Mouse (Mus musculus) erythroblast, adult 5-6 weeks (primary cell): ENCODE data around the gene Psen1. TPM values are rescaled to one million over a fixed set of nuclear protein-coding genes. Genes with fewer than 3 reads are reported as not detected.

ENCODE experiments used
- ATAC-seq: replicated peaks from 2 replicates; pipeline ENCODE4 v1.8.0; 2016; ENCODE audit warnings: moderate number of reproducible peaks, mild to moderate bottlenecking, moderate TSS enrichment, inconsistent platforms; ENCODE audit not compliant: poor library complexity, low FRiP score, severe bottlenecking
- total RNA-seq, 2 experiments: library from RNA; stranded (forward) in 1 of 2; stranded (reverse) in 1 of 2; fragments of 150-400 nt in 1 of 2; fragments of 200-764, 138-1000 nt in 1 of 2; gene quantifications; 2 replicates each; pipeline versions ENCODE4 v1.2.3 to v1.2.4; 2015 to 2017; ENCODE audit warnings: low replicate concordance in 2 of 2

The Psen1 gene
- total RNA-seq, 2 experiments from 2014 or later, result 22.0 to 26.7 TPM

DNA sequence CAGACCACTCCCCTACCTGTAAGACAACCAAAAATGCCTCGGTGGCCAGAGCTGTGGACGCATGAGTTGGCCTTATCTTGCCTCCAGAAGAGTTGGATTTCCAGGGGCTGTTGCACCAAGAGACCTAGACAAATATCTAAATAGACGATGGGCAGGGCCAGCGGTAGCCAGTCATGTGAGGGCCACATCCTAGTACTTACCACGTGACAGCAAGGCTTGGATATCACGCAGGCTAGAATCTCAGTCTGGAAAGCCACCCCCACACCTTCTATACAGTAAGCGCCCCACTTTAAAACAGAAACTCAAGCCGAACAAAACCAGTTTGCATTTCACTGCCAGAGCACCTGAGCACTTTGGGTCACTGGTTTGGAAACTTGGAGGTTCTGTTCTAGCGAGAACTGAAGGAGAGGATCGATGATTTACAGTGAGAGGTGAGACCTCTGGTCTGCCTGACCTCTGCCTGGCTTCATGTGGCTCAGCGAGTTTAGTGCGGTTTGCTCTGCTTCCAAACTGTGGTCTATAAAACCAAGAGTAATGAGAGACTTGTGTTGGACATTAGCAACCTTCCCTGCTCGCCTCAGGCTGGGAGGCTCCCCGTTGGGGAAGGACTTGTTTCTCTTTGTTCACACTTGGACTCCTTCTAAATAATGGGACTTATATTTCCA is 80.4 kb downstream of the Psen1 start:
- ATAC-seq, result no peak

GRCm38 (mm10) chr12:83770418-83771256 is 82.7 kb downstream of the Psen1 start:
- no peak for ATAC-seq

- no peak for ATAC-seq
These were observed 87.7 kb downstream of the Psen1 start for GRCm38 (mm10) chr12:83775621-83776020.

- no peak for ATAC-seq
These were observed 88.8 kb downstream of the Psen1 start for GRCm38 (mm10) chr12:83776766-83777165.

- ATAC-seq, result no peak
These were observed 92.2 kb downstream of the Psen1 start for GRCm38 (mm10) chr12:83780181-83780580.

GRCm38 (mm10) chr12:83781204-83781603 is 93.3 kb downstream of the Psen1 start:
- no peak for ATAC-seq

DNA sequence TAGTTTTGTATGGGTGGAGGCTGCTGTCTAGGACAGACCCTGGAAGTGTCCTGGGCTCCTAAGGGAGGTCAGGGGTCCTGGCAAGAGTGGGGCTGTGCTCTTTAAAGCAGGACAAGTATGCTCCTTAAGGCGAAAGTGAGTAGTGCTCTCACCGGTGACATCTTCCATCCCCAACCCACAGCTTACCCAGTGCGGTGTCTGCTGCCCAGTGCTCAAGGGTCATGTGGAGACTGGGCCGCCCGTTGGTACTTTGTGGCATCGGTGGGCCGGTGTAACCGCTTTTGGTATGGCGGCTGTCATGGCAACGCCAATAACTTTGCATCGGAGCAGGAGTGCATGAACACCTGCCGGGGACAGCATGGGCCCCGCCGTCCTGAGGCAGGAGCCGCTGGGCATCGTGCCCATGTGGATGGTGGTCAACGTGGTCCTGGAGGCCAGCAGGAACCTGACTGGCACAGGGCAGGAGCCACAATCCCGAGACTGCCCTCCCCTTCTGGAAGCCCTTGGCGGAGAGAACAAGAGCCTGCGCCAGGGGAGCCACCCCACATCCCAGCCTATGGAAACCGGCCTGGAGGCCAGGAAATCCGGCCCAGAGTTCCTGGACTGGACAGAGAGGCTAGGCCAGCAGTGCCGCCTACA is 93.8 kb downstream of the Psen1 start:
- ATAC-seq, result no peak

- no peak for ATAC-seq
These were observed 94.7 kb downstream of the Psen1 start for GRCm38 (mm10) chr12:83782669-83783068.

Other genes starting within 250 kb of the Psen1 start
- gene Dpf3, start 200.4 kb upstream of the Psen1 start, total RNA-seq (2015; ENCODE audit: low replicate concordance), result 29.2 and 45.1 TPM in 2 replicates
- 138 and 157 TPM in 2 replicates for gene Dpf3, start 200.4 kb upstream of the Psen1 start, total RNA-seq (2017; ENCODE audit: low replicate concordance)
- gene Dcaf4, start 167.7 kb upstream of the Psen1 start, total RNA-seq (2015; ENCODE audit: low replicate concordance), result 8.1 TPM in 1 of 2 replicates, not detected in the other
- 1.7 and 4.7 TPM in 2 replicates for gene Dcaf4, start 167.7 kb upstream of the Psen1 start, total RNA-seq (2017; ENCODE audit: low replicate concordance)
- gene Zfyve1, start 90.9 kb upstream of the Psen1 start, total RNA-seq (2015; ENCODE audit: low replicate concordance), result 5.2 and 31.3 TPM in 2 replicates
- gene Zfyve1, start 90.9 kb upstream of the Psen1 start, total RNA-seq (2017; ENCODE audit: low replicate concordance), result 28.3 and 29.8 TPM in 2 replicates
- gene Rbm25, start 56.9 kb upstream of the Psen1 start, total RNA-seq (2015; ENCODE audit: low replicate concordance), result 83.8 and 97.2 TPM in 2 replicates
- 124 and 143 TPM in 2 replicates for gene Rbm25, start 56.9 kb upstream of the Psen1 start, total RNA-seq (2017; ENCODE audit: low replicate concordance)
- gene Papln, start 75.5 kb downstream of the Psen1 start, total RNA-seq (2015; ENCODE audit: low replicate concordance), result not detected in 2 replicates
- not detected in 2 replicates for gene Papln, start 75.5 kb downstream of the Psen1 start, total RNA-seq (2017; ENCODE audit: low replicate concordance)
- gene Numb, start 233.8 kb downstream of the Psen1 start, total RNA-seq (2015; ENCODE audit: low replicate concordance), result 3.8 and 10.9 TPM in 2 replicates
- gene Numb, start 233.8 kb downstream of the Psen1 start, total RNA-seq (2017; ENCODE audit: low replicate concordance), result 8.5 and 13.6 TPM in 2 replicates